Comparison of ENCODE assay signal across 8 mouse cellular contexts in the genomic region with DNA sequence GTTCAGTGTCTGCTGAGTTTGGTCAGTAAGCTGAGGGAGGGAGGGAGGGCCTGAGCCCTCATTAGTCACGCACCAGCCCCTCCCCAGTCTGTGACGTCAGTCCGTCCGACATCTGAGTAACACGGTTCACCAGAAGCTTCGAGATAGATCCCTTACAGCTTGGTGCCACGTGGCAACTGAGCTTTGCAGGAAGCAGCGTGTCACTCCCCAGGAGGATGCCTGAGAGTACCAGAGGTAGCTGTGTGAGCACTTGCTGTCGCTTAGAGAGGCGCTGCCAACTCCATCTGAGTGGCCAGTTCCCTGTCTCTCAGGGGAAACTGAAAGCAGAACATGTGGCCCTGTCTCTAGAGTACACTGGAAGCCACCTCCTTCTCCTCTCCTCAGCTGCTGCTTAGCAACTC. TPM values are rescaled to one million over a fixed set of nuclear protein-coding genes. Genes with fewer than 3 reads are reported as not detected.
DNase-seq lines count a peak whose midpoint lies in the region; ATAC-seq and TF ChIP-seq lines count a peak whose summit lies in the region.

No protein-coding gene starts in this region.

- WGBS in forebrain, postnatal 0 days, result 56% methylated on average over 10 of the region's 10 CpGs

- no peak overlapping the region for H3K9ac ChIP-seq in forebrain, postnatal 0 days

- H3K27me3 ChIP-seq in forebrain, postnatal 0 days (ENCODE audit: insufficient read depth, low read length), result no peaks in the 10 kb centered on the region

- ATAC-seq in granulocyte monocyte progenitor cell, adult 5-6 weeks (replicated peaks; ENCODE audit: poor library complexity, severe bottlenecking), result peak; percentile 89
- no peak for ATAC-seq in forebrain, postnatal 0 days

- H3K36me3 ChIP-seq in forebrain, postnatal 0 days (ENCODE audit: insufficient read depth), result peaks cover 11% of the 10 kb centered on the region; the same call in 1 of the 2 replicates

- peaks cover 5% of the 10 kb centered on the region; the same call in 1 of the 2 replicates for H3K4me1 ChIP-seq in forebrain, postnatal 0 days (ENCODE audit: insufficient read depth)

- no peak for TF ChIP-seq CTCF in forebrain, postnatal 0 days (IDR thresholded peaks at IDR 0.05; ENCODE audit: low read depth)

- no peaks in the 10 kb centered on the region for H3K9me3 ChIP-seq in forebrain, postnatal 0 days (ENCODE audit: low read length)

- no peak overlapping the region for H3K4me2 ChIP-seq in forebrain, postnatal 0 days (ENCODE audit: low read depth)

- no peak overlapping the region for H3K27ac ChIP-seq in forebrain, postnatal 0 days (ENCODE audit: low read depth, low read length)

- DNase-seq in layer of hippocampus, adult 11-12 months (ENCODE audit: low spot score), result peak; percentile 28
- no peak for DNase-seq in layer of hippocampus, postnatal 25 days (ENCODE audit: extremely low spot score in 1 of 2, low spot score in 1 of 2)
- peak; percentile 39 to 41 for DNase-seq in adrenal gland, adult 18-20 months (ENCODE audit: low spot score in 2 of 2)
- DNase-seq in lung, adult 18-20 months, result peak; percentile 48 to 61
- DNase-seq in spleen, postnatal 36 days (ENCODE audit: low spot score in 2 of 2), result peak; percentile 48 to 55
- no peak for DNase-seq in forebrain, postnatal 0 days
- no peak for DNase-seq in thymus, postnatal 4 days

- no peak overlapping the region for H3K4me3 ChIP-seq in forebrain, postnatal 0 days (ENCODE audit: low read depth, low read length)

RNA-seq across cellular contexts. Expression of a gene that starts 49.8 kb away (rescaled TPM):
- total RNA-seq in layer of hippocampus, postnatal 25 days (2021), result 10 to 100 TPM; 38.0 to 39.7 TPM
- total RNA-seq in adrenal gland, adult 18-20 months (2021), result 10 to 100 TPM; 32.3 to 33.3 TPM
- 15.9 and 18.0 TPM in 2 replicates for total RNA-seq in granulocyte monocyte progenitor cell, adult 5-6 weeks (2014; fragmentation: Nextera tagmentation)
- total RNA-seq in granulocyte monocyte progenitor cell, adult 5-6 weeks (2017), result 60.8 and 73.0 TPM in 2 replicates
- 91.1 and 91.9 TPM in 2 replicates for total RNA-seq in forebrain, postnatal 0 days (2014; rRNA removed)
- polyA plus RNA-seq in forebrain, postnatal 0 days (2015; fragmentation: Nextera tagmentation; extraction: Ambion mirVana), result 102 and 105 TPM in 2 replicates

Comparison
In these comparisons a context has a peak if more than half of its experiments do, and no peak if none do; other contexts are left out.
1. DNase-seq: peak in layer of hippocampus, adult 11-12 months (single experiment), adrenal gland, adult 18-20 months (2 of 2), lung, adult 18-20 months (2 of 2) and spleen, postnatal 36 days (2 of 2); none in layer of hippocampus, postnatal 25 days (0 of 2), forebrain, postnatal 0 days (single experiment) and thymus, postnatal 4 days (single experiment).